Mouse (Mus musculus) activated CD4-positive, CD25-positive, alpha-beta regulatory T cell (primary cell): ENCODE data around the gene Olfr951. TPM values are rescaled to one million over a fixed set of nuclear protein-coding genes. Genes with fewer than 3 reads are reported as not detected.

Experiments
- polyA plus RNA-seq, 2 experiments: library from polyadenylated mRNA; unstranded; fragments of 100-300 nt; shearing (Covaris generic); gene quantifications; one replicate each; pipeline ENCODE4 v1.2.1; 2017

Gene Olfr951
- polyA plus RNA-seq = not detected

DNA sequence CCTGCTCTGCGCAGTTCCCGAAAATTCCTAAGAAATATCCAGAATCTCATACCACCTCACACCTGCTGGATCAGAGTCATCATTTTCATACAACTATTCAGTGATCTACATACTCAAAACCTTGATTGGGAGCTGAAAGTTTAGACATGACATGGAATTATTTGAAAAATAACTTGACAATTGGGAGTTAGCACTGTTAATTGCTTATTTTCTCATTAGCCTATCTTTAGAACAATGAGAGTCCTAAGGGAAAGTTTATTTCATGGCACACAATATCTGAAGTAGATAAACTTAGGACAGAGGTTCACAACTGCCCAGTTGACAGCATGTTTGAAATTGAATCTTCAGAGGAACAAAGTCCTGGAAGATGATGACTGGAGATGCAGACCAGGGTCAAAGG is at the start of gene Olfr951:
Olfr951 (plus strand) TSS at position 301 of the 400 bp plus-strand sequence.

GRCm38 (mm10) chr9:39427048-39427447 is 39.8 kb downstream of the Olfr951 start, which contains the start of gene Olfr952:
Gene Olfr952, minus strand, starts transcription at chr9:39427148.

Other genes starting within 250 kb of the Olfr951 start
- gene Olfr943, start 221.1 kb upstream of the Olfr951 start, polyA plus RNA-seq = under 1 TPM in 1 of 2 experiments, not detected in 1; 0.09 TPM
- gene Olfr944, start 185.5 kb upstream of the Olfr951 start, polyA plus RNA-seq = not detected
- not detected for gene Olfr1537, start 137.4 kb upstream of the Olfr951 start, polyA plus RNA-seq
- not detected for gene Olfr945, start 110.6 kb upstream of the Olfr951 start, polyA plus RNA-seq
- gene Olfr948, start 61.4 kb upstream of the Olfr951 start, polyA plus RNA-seq = not detected
- not detected for gene Olfr952, start 39.7 kb downstream of the Olfr951 start, polyA plus RNA-seq
- not detected for gene Olfr954, start 69.3 kb downstream of the Olfr951 start, polyA plus RNA-seq
- gene Olfr955, start 84.5 kb downstream of the Olfr951 start, polyA plus RNA-seq = not detected
- gene Olfr44, start 106.6 kb downstream of the Olfr951 start, polyA plus RNA-seq = not detected
- gene Olfr957, start 128.4 kb downstream of the Olfr951 start, polyA plus RNA-seq = not detected
- gene Olfr958, start 166.6 kb downstream of the Olfr951 start, polyA plus RNA-seq = not detected
- gene Olfr959, start 188.2 kb downstream of the Olfr951 start, polyA plus RNA-seq = not detected
- gene AW551984, start 217.0 kb downstream of the Olfr951 start, polyA plus RNA-seq = under 1 TPM; 0.08 to 0.60 TPM
- not detected for gene Olfr148, start 223.2 kb downstream of the Olfr951 start, polyA plus RNA-seq
- gene Olfr960, start 234.0 kb downstream of the Olfr951 start, polyA plus RNA-seq = not detected